Mouse (Mus musculus): ENCODE data around the gene Trim26.

- TF ChIP-seq POLR2A (IDR thresholded peaks at IDR 0.05; ENCODE audit: low read depth, low read length) (no peak), CTCF (IDR thresholded peaks at IDR 0.05; ENCODE audit: borderline replicate concordance, insufficient read depth, low read length) (no peak)
Observed at GRCm38 (mm10) chr17:36788351-36788750, 48.6 kb upstream of the Trim26 start.
